In the genomic region with DNA sequence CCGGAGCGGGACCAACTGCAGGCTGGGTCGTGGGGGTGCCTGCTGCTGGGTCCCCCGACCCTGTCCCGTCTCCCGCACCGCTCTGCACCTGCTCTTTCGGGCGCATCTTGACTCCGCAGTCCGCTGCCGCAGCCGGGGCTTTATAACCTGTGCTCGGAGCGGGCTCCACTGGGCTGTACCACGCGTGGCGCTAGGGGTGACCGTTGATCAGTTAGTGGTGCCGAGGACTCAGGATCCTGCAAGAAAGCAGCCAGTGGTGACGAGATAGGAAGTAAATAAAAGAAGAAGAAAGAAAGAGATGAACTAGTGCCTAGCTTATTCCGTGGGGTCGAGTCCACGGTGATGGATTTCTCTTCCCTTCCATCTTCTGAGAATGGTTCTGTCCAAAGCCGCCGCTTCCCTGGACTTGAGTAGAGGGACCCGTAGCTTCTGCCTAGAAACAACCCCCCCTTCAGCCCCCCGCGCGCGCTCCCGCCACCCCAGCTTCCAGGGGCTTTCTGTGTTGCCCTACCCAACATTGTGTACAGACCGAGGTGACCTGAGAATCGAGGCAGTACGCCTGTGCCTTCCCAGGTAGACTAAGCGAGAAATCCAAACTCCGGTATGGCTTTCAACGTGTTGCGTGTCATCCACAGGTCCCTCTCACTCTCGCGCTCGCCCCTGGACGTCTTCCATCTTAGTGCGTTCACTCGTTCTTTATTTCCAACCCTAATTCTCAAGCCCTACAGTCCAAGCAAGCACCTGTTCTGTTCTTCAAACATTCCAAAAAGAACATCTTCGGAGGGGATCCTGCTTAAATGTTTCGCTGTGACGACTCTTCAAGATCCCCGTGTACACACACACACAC, we compare ENCODE assay signal across 1 mouse cellular context.
TF ChIP-seq lines count a peak whose summit lies in the region.

Gene Hap1 (minus strand): TSS at position 157 of the 847 bp plus-strand sequence.

TF ChIP-seq in CH12.LX, 34 proteins besides CTCF, POLR2A, EP300 and RAD21:
- no peak for TF ChIP-seq MXI1 (IDR thresholded peaks at IDR 0.05; ENCODE audit: low read depth, low read length)
- 0 out of 2 replicates have a peak, but pooled peaks have one; percentile 1 for TF ChIP-seq NRF1 (IDR thresholded peaks at IDR 0.05; ENCODE audit: low read depth, low read length)
- TF ChIP-seq CHD1 (IDR thresholded peaks at IDR 0.05; ENCODE audit: low read depth, low read length): peak; percentile 99
